Mouse (Mus musculus) MEL (cell line): ENCODE data around the gene Nxt1. TPM values are rescaled to one million over a fixed set of nuclear protein-coding genes. Genes with fewer than 3 reads are reported as not detected.

Source experiments
- DNase-seq: peaks from one replicate; pipeline ENCODE4 v3.0.0; 2011; ENCODE audit warnings: low read depth, low spot score
- H3K27ac ChIP-seq: 2 replicates; pipeline ENCODE4 v1.5.1; 2012; ENCODE audit warnings: low read depth, mild to moderate bottlenecking, control low read depth, low read length, moderate library complexity; ENCODE audit not compliant: control insufficient read depth
- H3K27me3 ChIP-seq, 2 experiments: fragments of 150-350 bp in 1 of 2; sonication (generic) in 1 of 2; 2 replicates each; pipeline ENCODE4 v1.6.1; 2012; ENCODE audit warnings: low read length in 2 of 2, mild to moderate bottlenecking in 2 of 2, improper control_type of control experiment in 1 of 2, moderate library complexity in 1 of 2; ENCODE audit not compliant: insufficient read depth in 2 of 2, control insufficient read depth in 1 of 2
- H3K36me3 ChIP-seq, 2 experiments: 2 replicates each; pipeline ENCODE4 v1.6.1; 2012 to 2014; ENCODE audit warnings: low read length in 2 of 2, improper control_type of control experiment in 1 of 2, inconsistent platforms in 1 of 2, mild to moderate bottlenecking in 1 of 2; ENCODE audit not compliant: insufficient read depth in 2 of 2, control insufficient read depth in 1 of 2
- H3K4me1 ChIP-seq, 2 experiments: fragments of 150-350 bp in 1 of 2; sonication (generic) in 1 of 2; 2 replicates each; pipeline ENCODE4 v1.6.1; 2012; ENCODE audit warnings: low read length in 2 of 2, improper control_type of control experiment in 1 of 2, mild to moderate bottlenecking in 1 of 2; ENCODE audit not compliant: insufficient read depth in 2 of 2, control insufficient read depth in 1 of 2
- H3K4me3 ChIP-seq, 2 experiments: fragments of 150-350 bp in 1 of 2; sonication (generic) in 1 of 2; 2 replicates each; pipeline ENCODE4 v1.5.1; 2012; ENCODE audit warnings: low read depth in 2 of 2, low read length in 2 of 2, mild to moderate bottlenecking in 2 of 2, moderate library complexity in 2 of 2, control low read depth in 1 of 2, improper control_type of control experiment in 1 of 2; ENCODE audit not compliant: control insufficient read depth in 1 of 2, insufficient read depth in 1 of 2
- H3K79me2 ChIP-seq: 2 replicates; pipeline ENCODE4 v1.6.1; 2012; ENCODE audit warnings: mild to moderate bottlenecking, low read length, moderate library complexity; ENCODE audit not compliant: control insufficient read depth, poor library complexity, insufficient read depth
- H3K9ac ChIP-seq: 2 replicates; pipeline ENCODE4 v1.6.1; 2012; ENCODE audit warnings: low read depth, mild to moderate bottlenecking, control low read depth, low read length, moderate library complexity; ENCODE audit not compliant: control insufficient read depth, poor library complexity, severe bottlenecking
- H3K9me3 ChIP-seq: fragments of 150-350 bp; sonication (generic); replicated peaks from 2 replicates; pipeline ENCODE4 v1.6.1; 2012; ENCODE audit warnings: mild to moderate bottlenecking, low read length, improper control_type of control experiment, moderate library complexity; ENCODE audit not compliant: insufficient read depth
- BHLHE40 ChIP-seq: IDR thresholded peaks from 2 replicates; pipeline ENCODE4 v1.6.1; 2012; ENCODE audit warnings: low read depth, mild to moderate bottlenecking, inconsistent platforms, low read length, improper control_type of control experiment, borderline replicate concordance
- CHD1 ChIP-seq: IDR thresholded peaks from 2 replicates; pipeline ENCODE4 v1.6.1; 2012; ENCODE audit warnings: low read depth, mild to moderate bottlenecking, inconsistent platforms, low read length, improper control_type of control experiment
- CHD2 ChIP-seq: IDR thresholded peaks from 2 replicates; pipeline ENCODE4 v1.6.1; 2011; ENCODE audit warnings: low read length, improper control_type of control experiment
- CTCF ChIP-seq, 3 experiments: IDR thresholded peaks in 2 of 3; conservative IDR thresholded peaks in 1 of 3; 2 replicates each; pipeline ENCODE4 v1.5.1; 2011 to 2012; ENCODE audit warnings: low read length in 3 of 3, low read depth in 2 of 3, mild to moderate bottlenecking in 2 of 3, improper control_type of control experiment in 1 of 3, inconsistent platforms in 1 of 3, mixed read lengths in 1 of 3, moderate library complexity in 1 of 3; ENCODE audit not compliant: control insufficient read depth in 1 of 3, insufficient read depth in 1 of 3, poor library complexity in 1 of 3, severe bottlenecking in 1 of 3
- E2F4 ChIP-seq: IDR thresholded peaks from 2 replicates; pipeline ENCODE4 v1.6.1; 2011; ENCODE audit warnings: low read depth, low read length, improper control_type of control experiment, borderline replicate concordance
- EP300 ChIP-seq, 2 experiments: IDR thresholded peaks; 2 replicates each; pipeline ENCODE4 v1.6.1; 2011; ENCODE audit warnings: improper control_type of control experiment in 2 of 2, low read length in 2 of 2, low read depth in 1 of 2, mild to moderate bottlenecking in 1 of 2
- ETS1 ChIP-seq: IDR thresholded peaks from 2 replicates; pipeline ENCODE4 v1.6.1; 2012; ENCODE audit warnings: low read depth, mild to moderate bottlenecking, inconsistent platforms, low read length, improper control_type of control experiment, moderate library complexity
- GABPA ChIP-seq: IDR thresholded peaks from 2 replicates; pipeline ENCODE4 v1.6.1; 2012; ENCODE audit warnings: low read depth, mild to moderate bottlenecking, inconsistent platforms, low read length, improper control_type of control experiment, moderate library complexity
- GATA1 ChIP-seq: IDR thresholded peaks from 2 replicates; pipeline ENCODE4 v1.6.1; 2011; ENCODE audit warnings: low read depth, low read length, improper control_type of control experiment
- HCFC1 ChIP-seq: IDR thresholded peaks from 2 replicates; pipeline ENCODE4 v1.6.1; 2012; ENCODE audit warnings: low read depth, mild to moderate bottlenecking, inconsistent platforms, low read length, improper control_type of control experiment, moderate library complexity
- KAT2A ChIP-seq: conservative IDR thresholded peaks from 2 replicates; pipeline ENCODE4 v1.6.1; 2012; ENCODE audit warnings: low read depth, low read length, improper control_type of control experiment, inconsistent platforms
- MAFK ChIP-seq: IDR thresholded peaks from 2 replicates; pipeline ENCODE4 v1.6.1; 2011; ENCODE audit warnings: low read depth, mild to moderate bottlenecking, low read length, improper control_type of control experiment, borderline replicate concordance
- MAX ChIP-seq: IDR thresholded peaks from 2 replicates; pipeline ENCODE4 v1.6.1; 2011; ENCODE audit warnings: low read length, improper control_type of control experiment
- MEF2A ChIP-seq: IDR thresholded peaks from 2 replicates; pipeline ENCODE4 v1.6.1; 2014; ENCODE audit warnings: low read depth, mild to moderate bottlenecking, inconsistent platforms, low read length, improper control_type of control experiment; ENCODE audit not compliant: poor library complexity, insufficient replicate concordance, severe bottlenecking; ENCODE audit errors: extremely low read depth
- MXI1 ChIP-seq: IDR thresholded peaks from 2 replicates; pipeline ENCODE4 v1.6.1; 2011; ENCODE audit warnings: mild to moderate bottlenecking, low read depth, low read length, improper control_type of control experiment
- MYB ChIP-seq: IDR thresholded peaks from 2 replicates; pipeline ENCODE4 v1.6.1; 2011; ENCODE audit warnings: mild to moderate bottlenecking, low read depth, low read length, improper control_type of control experiment
- NELFE ChIP-seq: IDR thresholded peaks from 2 replicates; pipeline ENCODE4 v1.6.1; 2011; ENCODE audit warnings: low read depth, low read length, improper control_type of control experiment
- NRF1 ChIP-seq: IDR thresholded peaks from 2 replicates; pipeline ENCODE4 v1.6.1; 2014; ENCODE audit warnings: low read depth, mild to moderate bottlenecking, inconsistent platforms, low read length, improper control_type of control experiment, moderate library complexity; ENCODE audit not compliant: poor library complexity, insufficient read depth, severe bottlenecking
- POLR2A ChIP-seq, 2 experiments: IDR thresholded peaks; 2 replicates each; pipeline ENCODE4 v1.6.1; 2011 to 2012; ENCODE audit warnings: low read length in 2 of 2, mild to moderate bottlenecking in 2 of 2, control low read depth in 1 of 2, improper control_type of control experiment in 1 of 2, low read depth in 1 of 2, moderate library complexity in 1 of 2; ENCODE audit not compliant: control insufficient read depth in 1 of 2, insufficient read depth in 1 of 2, poor library complexity in 1 of 2
- POLR2AphosphoS2 ChIP-seq: IDR thresholded peaks from 2 replicates; pipeline ENCODE4 v1.6.1; 2011; ENCODE audit warnings: low read length, improper control_type of control experiment
- POLR2AphosphoS5 ChIP-seq: IDR thresholded peaks from 2 replicates; pipeline ENCODE4 v1.6.1; 2012; ENCODE audit warnings: low read depth, borderline replicate concordance, mild to moderate bottlenecking, inconsistent platforms, low read length, moderate library complexity, mixed read lengths
- RCOR1 ChIP-seq: IDR thresholded peaks from 2 replicates; pipeline ENCODE4 v1.6.1; 2012; ENCODE audit warnings: low read depth, mild to moderate bottlenecking, inconsistent platforms, low read length, improper control_type of control experiment
- SIN3A ChIP-seq: IDR thresholded peaks from 2 replicates; pipeline ENCODE4 v1.6.1; 2012; ENCODE audit warnings: low read length, improper control_type of control experiment, inconsistent platforms
- TAL1 ChIP-seq: IDR thresholded peaks from 2 replicates; pipeline ENCODE4 v1.6.1; 2012; ENCODE audit warnings: mild to moderate bottlenecking, inconsistent platforms, low read length, moderate library complexity, mixed read lengths
- TBP ChIP-seq: IDR thresholded peaks from 2 replicates; pipeline ENCODE4 v1.8.0; 2011; ENCODE audit warnings: low read depth, low read length, improper control_type of control experiment
- TCF12 ChIP-seq: IDR thresholded peaks from 2 replicates; pipeline ENCODE4 v1.6.1; 2014; ENCODE audit warnings: low read depth, mild to moderate bottlenecking, inconsistent platforms, low read length, improper control_type of control experiment, moderate library complexity
- USF2 ChIP-seq, 2 experiments: IDR thresholded peaks; 2 replicates each; pipeline ENCODE4 v1.6.1; 2011 to 2012; ENCODE audit warnings: improper control_type of control experiment in 2 of 2, low read length in 2 of 2, borderline replicate concordance in 1 of 2, inconsistent platforms in 1 of 2, low read depth in 1 of 2, mild to moderate bottlenecking in 1 of 2; ENCODE audit not compliant: insufficient read depth in 1 of 2
- ZC3H11A ChIP-seq: IDR thresholded peaks from 2 replicates; pipeline ENCODE4 v1.6.1; 2012; ENCODE audit warnings: low read depth, mild to moderate bottlenecking, inconsistent platforms, low read length, improper control_type of control experiment
- ZKSCAN1 ChIP-seq: IDR thresholded peaks from 2 replicates; pipeline ENCODE4 v1.6.1; 2012; ENCODE audit warnings: low read depth, mild to moderate bottlenecking, inconsistent platforms, low read length, improper control_type of control experiment, moderate library complexity
- ZMIZ1 ChIP-seq: IDR thresholded peaks from 2 replicates; pipeline ENCODE4 v1.6.1; 2012; ENCODE audit warnings: low read depth, mild to moderate bottlenecking, inconsistent platforms, low read length, improper control_type of control experiment, moderate library complexity
- polyA plus RNA-seq, 2 experiments: library from polyadenylated mRNA; stranded (reverse) in 1 of 2; unstranded in 1 of 2; fragments of >175 nt in 1 of 2; fragments of >200 nt in 1 of 2; gene quantifications; 2 replicates each; pipeline versions ENCODE4 v1.2.1 to v1.2.4; 2012; ENCODE audit warnings: low replicate concordance in 2 of 2, low read depth in 1 of 2; ENCODE audit not compliant: insufficient read length in 2 of 2, insufficient read depth in 1 of 2, missing spikeins in 1 of 2
- total RNA-seq: library from RNA; depleted of rRNA; stranded (reverse); fragments of 300-350 nt; gene quantifications from 2 replicates; pipeline ENCODE4 v1.2.3, GENCODE M21; 2012

Nxt1 gene
- total and polyA plus RNA-seq, 3 experiments, result 70.5 to 104 TPM; not detected in 1

DNA sequence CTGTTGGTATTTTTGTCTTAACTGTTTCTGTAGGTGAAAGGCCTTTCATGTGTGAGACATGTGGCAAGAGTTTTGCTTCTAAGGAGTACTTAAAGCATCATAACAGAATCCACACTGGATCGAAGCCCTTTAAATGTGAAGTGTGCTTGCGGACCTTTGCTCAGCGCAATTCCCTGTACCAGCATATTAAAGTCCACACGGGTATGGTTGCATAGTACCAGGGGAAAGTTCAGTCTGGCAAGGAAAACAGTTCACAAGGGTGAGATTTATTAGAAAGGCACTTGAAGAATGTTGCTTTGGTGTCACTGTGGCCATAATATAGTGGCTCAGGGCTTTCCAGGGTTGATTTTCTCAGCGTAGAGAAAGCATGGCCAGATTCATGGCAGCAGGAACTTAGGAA, 15.6 kb downstream of the Nxt1 start:
- Histone ChIP-seq H3K27ac (no peak overlapping the region), H3K9ac (no peak overlapping the region), H3K4me1 (0 out of 4 replicates have a peak, but pooled peaks cover 0 to under 1% of the 10 kb centered on the region in 2 experiments), H3K27me3 (no peaks in the 10 kb centered on the region), H3K9me3 (no peaks in the 10 kb centered on the region), H3K79me2 (no peaks in the 10 kb centered on the region), H3K36me3 (peaks cover 0 to 9% of the 10 kb centered on the region in 2 experiments; a peak in 2 of 4 replicates), H3K4me3 (no peak overlapping the region)
- DNase-seq, result no peak
- TF ChIP-seq BHLHE40, result no peak
- no peak for TF ChIP-seq EP300 (IDR thresholded peaks at IDR 0.05; ENCODE audit: low read depth in 1 of 2, low read length in 2 of 2)
- TF ChIP-seq MAFK, result no peak
- no peak for TF ChIP-seq POLR2A (IDR thresholded peaks at IDR 0.05; ENCODE audit: control insufficient read depth in 1 of 2, insufficient read depth in 1 of 2, low read depth in 1 of 2, low read length in 2 of 2, poor library complexity in 1 of 2)
- no peak for TF ChIP-seq SIN3A
- TF ChIP-seq MAX, result no peak
- no peak for TF ChIP-seq GATA1
- TF ChIP-seq RCOR1, result no peak
- TF ChIP-seq MYB, result no peak
- TF ChIP-seq NRF1, result no peak
- TF ChIP-seq POLR2AphosphoS2, result no peak
- TF ChIP-seq CHD2, result no peak
- TF ChIP-seq USF2 (IDR thresholded peaks at IDR 0.05; ENCODE audit: borderline replicate concordance in 1 of 2, insufficient read depth in 1 of 2, low read depth in 1 of 2, low read length in 2 of 2), result no peak
- TF ChIP-seq ZKSCAN1, result no peak
- no peak for TF ChIP-seq HCFC1
- TF ChIP-seq NELFE, result no peak
- TF ChIP-seq MXI1, result no peak
- no peak for TF ChIP-seq TCF12

DNA sequence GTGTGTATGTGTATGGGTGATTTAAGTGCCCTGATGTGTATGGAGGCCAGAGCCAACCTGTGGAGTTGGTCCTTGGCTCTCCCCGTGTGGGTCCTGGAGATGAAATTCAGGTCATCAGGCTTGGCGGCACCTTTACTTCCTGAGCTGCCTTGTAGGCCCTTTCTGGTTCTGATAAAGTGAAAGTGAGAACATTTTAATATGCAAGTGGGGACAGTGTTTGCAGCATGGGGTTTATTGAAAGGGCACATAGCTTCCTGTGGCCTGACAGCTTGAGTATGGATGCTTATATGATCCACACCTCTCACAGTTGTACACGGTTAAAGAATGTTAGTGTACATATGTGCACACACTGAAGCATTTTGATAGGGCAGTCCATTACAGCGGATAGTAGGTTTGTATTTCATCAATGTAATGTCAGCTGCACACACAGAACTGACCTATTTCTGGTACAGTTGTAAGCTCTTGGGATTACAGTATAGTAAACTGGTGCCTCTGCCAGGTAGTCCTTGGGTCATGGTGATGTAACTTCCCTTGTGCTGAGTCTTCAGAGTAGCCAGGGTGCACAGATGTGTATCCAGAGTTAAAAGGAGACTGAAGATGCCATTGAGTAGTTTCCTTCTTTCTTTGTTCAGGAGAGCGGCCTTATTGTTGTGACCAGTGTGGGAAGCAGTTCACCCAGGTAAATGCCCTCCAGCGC, 17.2 kb downstream of the Nxt1 start:
- no peak for DNase-seq
- Histone ChIP-seq H3K79me2 (no peaks in the 10 kb centered on the region), H3K9ac (no peak overlapping the region), H3K27ac (no peak overlapping the region), H3K9me3 (no peaks in the 10 kb centered on the region), H3K4me1 (no peaks in the 10 kb centered on the region), H3K4me3 (no peak overlapping the region), H3K27me3 (no peaks in the 10 kb centered on the region), H3K36me3 (peaks cover 0 to 9% of the 10 kb centered on the region in 2 experiments; a peak in 2 of 4 replicates)
- TF ChIP-seq MYB (no peak), CHD1 (no peak), E2F4 (no peak), USF2 (IDR thresholded peaks at IDR 0.05; ENCODE audit: borderline replicate concordance in 1 of 2, insufficient read depth in 1 of 2, low read depth in 1 of 2, low read length in 2 of 2) (no peak), NELFE (no peak), POLR2AphosphoS5 (no peak), MEF2A (no peak), ZC3H11A (no peak), CTCF (IDR thresholded peaks at IDR 0.05 in 2 of 3, conservative IDR thresholded peaks at IDR 0.05 in 1 of 3; ENCODE audit: control insufficient read depth in 1 of 3, insufficient read depth in 1 of 3, low read depth in 2 of 3, low read length in 3 of 3, poor library complexity in 1 of 3, severe bottlenecking in 1 of 3) (no peak), GATA1 (no peak), BHLHE40 (no peak), KAT2A (no peak), GABPA (no peak), TAL1 (no peak), TBP (no peak), CHD2 (no peak), ETS1 (no peak), ZMIZ1 (no peak), HCFC1 (no peak)
